Mouse (Mus musculus) gastrocnemius, adult 8-10 months (tissue): ENCODE results near the gene Oscar. TPM values are rescaled to one million over a fixed set of nuclear protein-coding genes. Genes with fewer than 3 reads are reported as not detected.
A peak's percentile ranks its signal among the peaks of the same experiment; 100 is the strongest.
"Not testable (repeated sequence)": the region's sequence is repeated elsewhere in the genome, so short reads cannot be mapped to it uniquely, and the experiment has no call there.

ENCODE experiments used
- DNase-seq, 2 experiments: peaks; one replicate each; pipeline ENCODE4 v3.0.0; 2022; ENCODE audit warnings: low spot score in 2 of 2
- total RNA-seq, 4 experiments: library from RNA; stranded (reverse); gene quantifications; 2 replicates each; pipeline ENCODE4 v1.2.4; 2022

Oscar gene
- total RNA-seq, 4 experiments from 2014 or later = not detected

- no peak for DNase-seq
Observed at GRCm38 (mm10) chr7:3610437-3610836, 5.5 kb downstream of the Oscar start.

DNA sequence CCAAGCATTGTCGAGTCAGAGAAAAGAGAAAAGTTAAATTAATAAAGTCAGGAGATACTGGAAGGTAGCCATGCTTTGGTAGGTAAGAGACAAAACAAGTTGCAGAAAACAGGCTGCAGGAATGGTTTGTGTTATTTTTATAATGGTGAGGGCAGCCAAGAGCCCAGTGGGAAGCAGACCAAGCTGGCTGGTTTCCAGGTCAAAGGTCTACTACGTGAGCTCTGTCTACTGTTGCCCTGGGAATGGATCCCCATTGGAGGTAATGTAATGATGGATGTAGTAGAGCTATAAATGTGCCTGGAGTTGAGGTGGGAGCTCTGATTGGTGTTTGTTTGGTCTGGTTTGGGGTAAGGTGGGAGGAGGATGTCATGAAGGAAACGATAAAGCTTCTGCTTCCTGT is 6.9 kb downstream of the Oscar start:
- DNase-seq = peak; percentile 17 to 42

DNA sequence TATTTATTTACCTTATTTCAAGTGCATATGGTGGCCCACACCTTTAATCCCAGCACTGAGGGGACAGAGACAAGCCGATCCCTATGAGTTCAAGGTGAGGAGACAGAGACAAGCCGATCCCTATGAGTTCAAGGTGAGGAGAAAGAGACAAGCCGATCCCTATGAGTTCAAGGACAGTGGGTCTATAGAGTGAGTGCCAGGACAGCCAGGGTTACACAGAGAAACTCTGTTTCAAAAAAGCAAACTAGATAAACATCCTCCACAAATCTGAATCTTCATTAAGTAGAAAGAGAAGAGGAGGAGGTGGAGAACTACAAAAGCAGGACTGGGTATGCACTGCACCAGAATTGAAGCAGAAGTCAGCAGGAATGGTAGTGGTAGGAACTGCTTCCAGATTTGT is 7.3 kb downstream of the Oscar start:
- DNase-seq = no peak

DNA sequence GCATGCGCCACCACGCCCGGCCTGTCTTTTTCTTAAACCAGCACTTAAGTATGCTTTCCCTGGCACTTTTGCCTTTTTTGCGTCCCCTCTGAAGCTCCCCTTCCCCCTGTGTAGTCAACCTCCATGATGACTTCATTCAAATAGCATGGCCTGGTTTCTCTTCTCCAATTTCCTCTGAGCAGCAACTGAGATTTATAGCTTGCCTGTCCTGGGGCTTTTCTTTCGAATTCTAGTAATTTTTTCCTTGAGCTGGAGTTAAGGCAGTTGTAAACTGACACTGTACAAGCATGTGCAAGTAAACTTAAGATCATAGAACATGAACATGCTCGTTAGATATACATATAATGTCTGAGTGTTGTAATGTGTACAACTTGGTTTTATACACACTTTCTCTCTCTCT is 8.6 kb downstream of the Oscar start:
- DNase-seq = no peak

DNA sequence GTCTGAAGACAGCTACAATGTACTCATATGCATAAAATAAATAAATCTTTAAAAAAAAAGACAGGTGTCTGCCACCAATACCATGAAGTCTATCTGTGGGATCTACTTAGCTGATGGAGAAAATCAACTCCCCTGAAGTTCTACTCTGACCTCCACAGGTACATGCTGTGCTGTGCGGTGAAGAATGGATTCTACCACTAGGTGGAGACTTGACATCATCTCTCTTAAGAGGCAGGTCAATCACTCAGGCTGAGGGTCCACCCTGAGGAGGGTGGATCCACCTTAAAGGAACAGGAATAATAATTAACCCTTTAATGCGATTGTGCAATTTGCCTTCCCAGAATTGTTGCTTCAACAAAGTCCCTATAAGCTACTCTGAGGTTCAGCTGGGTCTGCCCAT is 9.2 kb downstream of the Oscar start:
- DNase-seq = no peak

DNA sequence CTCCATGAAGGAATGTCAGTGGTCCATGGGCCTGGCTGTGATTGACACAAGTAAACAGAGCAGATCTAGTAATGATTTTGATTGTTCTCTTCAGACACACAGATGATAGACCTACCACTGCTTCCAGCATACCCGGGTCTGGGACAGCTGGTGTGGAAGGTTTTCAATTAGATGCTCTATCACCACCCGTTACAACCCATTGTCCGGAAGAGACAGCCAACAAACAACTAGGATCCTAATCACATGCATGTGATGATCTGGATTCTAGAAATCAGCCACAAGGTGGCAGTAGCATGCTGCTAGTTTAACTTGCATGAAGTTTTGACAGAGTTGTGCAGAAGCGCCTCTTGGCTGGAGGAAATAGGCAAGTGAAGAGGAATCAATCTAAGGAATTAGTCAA is 14.8 kb downstream of the Oscar start:
- DNase-seq = peak; percentile 11 to 17

DNA sequence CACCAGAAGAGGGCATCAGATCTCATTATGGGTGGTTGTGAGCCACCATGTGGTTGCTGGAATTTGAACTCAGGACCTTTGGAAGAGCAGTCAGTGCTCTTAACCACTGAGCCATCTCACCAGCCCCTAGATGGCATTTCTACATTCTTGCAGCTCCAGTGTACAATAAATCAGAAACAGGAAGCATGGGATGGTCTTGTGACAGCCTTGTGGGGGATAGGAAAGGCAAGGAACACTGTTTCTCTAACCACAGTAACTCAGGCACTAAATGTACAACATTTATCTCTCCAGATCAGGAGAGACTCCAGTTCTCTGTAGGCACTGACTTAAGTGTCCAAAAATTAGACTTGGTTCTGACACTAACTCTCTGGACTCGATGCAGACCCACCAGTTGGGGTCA is 18.2 kb downstream of the Oscar start:
- not testable (repeated sequence) for DNase-seq

DNA sequence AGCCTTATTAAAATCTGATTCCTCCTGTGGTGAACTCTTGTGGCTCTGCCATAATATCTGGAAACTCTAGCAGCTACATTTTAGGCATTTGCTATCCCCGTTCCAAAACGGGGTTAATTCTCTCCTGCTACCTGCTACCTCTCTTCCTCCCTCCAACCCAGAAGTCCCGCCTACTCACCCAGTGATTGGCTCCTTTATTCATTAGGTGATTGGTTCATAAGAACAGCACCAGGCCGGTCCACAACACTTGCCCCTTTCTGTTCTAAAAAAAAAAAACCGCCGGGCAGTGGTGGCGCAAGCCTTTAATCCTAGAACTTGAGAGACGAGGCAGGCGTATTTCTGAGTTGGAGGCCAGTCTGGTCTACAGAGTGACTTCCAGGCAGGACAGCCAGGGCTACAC is 20.8 kb downstream of the Oscar start:
- no peak for DNase-seq

DNA sequence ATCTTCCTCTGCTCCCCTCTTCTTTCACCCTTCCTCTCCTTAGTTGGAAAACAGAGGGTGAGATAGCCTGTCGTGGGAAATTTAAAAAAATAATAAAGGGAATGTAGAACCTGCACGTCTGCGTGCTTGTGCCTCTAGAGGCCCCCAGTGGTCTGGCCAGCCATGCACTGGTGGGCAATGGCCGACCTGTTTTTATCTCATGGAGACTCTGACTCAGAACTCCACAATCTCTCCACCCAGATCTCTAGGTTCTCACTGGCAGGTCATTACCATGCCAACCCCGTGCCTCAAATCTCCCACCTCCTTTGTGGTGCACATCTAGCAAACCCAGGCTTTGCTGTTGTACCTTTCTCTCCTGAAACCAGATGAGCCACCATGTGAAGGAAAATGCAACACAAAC is 21.3 kb downstream of the Oscar start:
- DNase-seq = no peak

DNA sequence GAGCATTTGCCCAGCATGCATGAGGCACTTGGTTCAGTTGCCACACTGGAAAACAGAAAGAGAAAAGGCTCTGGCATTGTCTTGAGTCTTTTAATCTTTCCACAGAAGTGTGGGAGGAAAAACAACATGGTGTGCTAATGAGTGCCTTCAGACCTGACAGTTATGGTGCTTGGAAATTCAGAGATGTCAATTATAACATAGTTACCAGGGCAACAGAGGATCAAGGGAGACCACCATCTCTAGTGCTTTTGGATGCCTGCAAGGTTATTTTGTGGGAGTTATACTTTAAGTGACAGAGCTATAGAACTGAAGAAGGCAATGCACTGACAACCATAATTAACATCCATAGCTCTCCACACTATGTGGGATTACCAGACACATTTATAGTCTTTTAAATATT is 22.1 kb downstream of the Oscar start:
- no peak for DNase-seq

GRCm38 (mm10) chr7:3591534-3591933 is 24.4 kb downstream of the Oscar start:
- no peak for DNase-seq

- no peak for DNase-seq
Observed at GRCm38 (mm10) chr7:3590550-3590949, 25.4 kb downstream of the Oscar start.

GRCm38 (mm10) chr7:3587292-3587691 is 28.7 kb downstream of the Oscar start:
- no peak for DNase-seq

GRCm38 (mm10) chr7:3586255-3586654 is 29.7 kb downstream of the Oscar start:
- DNase-seq = no peak

- no peak for DNase-seq
Observed at GRCm38 (mm10) chr7:3585763-3586162, 30.2 kb downstream of the Oscar start.

GRCm38 (mm10) chr7:3580029-3580428 is 35.9 kb downstream of the Oscar start:
- DNase-seq = no peak

GRCm38 (mm10) chr7:3578952-3579546 is 36.9 kb downstream of the Oscar start:
- no peak for DNase-seq

DNA sequence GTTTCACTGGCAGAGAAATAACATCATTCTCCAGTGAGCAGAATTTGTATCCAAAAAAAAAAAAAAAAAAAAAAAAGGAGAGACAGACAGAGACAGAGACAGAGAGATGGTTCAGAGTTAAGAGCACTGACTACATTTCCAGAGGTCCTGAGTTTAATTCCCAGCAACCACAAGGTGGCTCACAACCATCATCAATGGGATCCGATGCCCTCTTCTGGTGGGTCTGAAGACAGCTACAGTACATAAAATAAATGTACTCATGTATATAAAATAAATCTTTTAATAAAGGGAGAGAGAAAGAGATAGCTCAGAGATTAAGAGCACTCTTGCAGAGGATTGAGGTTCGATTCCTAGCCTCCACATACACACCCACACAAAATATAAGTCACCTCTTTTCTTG is 37.8 kb downstream of the Oscar start:
- no peak for DNase-seq

DNA sequence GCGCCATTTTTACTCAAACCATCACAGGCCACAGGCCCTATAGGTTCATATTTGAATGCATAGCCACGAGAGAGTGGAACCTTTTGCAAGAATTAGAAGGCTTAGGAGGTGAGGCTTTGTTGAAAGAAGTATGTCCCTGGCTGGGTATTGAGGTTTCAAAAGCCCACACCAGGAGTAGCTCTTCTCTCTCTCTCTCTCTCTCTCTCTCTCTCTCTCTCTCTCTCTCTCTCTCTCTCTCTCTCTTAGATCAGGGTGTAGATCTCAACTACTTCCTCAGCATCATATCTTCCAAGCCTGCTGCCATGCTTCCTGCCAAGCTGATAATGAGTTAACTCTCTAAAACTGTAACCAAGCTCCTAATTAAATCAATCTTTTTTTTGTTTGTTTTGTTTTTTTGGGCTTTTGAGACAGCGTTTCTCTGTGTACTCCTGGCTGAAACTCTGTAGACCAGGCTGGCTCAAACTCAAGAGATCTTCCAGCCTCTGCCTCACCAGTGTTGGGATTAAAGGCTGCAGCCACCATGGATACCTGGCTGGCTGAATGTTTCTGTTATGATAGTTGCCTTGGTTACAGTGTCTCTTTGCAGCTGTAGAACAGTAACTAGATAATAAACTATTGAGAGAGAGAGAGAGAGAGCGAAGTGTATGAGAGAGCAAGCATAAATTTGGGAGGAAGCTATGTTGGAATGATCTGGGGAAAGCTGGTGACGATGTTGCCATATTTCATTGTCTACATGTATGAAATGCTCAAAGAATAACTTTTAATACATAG is 39.4 kb downstream of the Oscar start:
- no peak for DNase-seq

DNA sequence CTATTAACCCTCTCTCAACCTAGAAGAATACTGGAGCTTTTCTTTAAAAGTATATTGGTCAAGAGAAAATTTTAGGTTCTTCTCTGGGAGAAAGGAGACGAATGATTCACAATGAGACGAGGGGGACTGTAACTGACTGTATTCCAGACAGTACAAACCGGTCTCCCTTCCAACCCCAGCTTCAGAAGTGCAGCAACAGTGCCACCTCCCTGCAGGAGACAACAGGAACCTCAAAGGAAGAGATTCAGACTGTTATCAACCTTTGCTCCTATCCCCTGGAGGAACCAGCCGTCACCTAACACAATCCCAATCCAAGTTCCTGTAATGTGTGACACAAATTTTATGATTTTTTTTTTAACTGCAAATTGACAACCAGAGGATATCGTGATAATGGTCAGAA is 41.7 kb downstream of the Oscar start:
- DNase-seq = no peak

DNA sequence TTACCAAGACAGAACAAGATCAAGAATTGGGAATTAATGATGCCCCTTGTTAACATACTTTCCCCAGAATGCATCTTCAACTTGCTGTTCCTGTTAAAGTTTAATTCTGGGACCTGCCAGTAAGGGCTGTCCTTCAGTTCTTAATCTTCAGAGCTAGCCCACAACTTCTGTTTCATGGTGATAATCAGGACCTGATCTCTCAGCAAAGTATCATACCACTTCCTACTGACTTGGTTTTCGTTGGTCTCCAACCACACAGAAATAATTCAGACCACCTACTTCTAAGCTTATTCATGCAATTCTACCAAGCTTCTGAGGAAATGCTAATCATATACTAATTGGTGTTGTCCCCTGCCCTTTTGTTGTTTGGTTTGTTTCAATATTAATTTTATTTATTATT is 44.1 kb downstream of the Oscar start:
- no peak for DNase-seq

DNA sequence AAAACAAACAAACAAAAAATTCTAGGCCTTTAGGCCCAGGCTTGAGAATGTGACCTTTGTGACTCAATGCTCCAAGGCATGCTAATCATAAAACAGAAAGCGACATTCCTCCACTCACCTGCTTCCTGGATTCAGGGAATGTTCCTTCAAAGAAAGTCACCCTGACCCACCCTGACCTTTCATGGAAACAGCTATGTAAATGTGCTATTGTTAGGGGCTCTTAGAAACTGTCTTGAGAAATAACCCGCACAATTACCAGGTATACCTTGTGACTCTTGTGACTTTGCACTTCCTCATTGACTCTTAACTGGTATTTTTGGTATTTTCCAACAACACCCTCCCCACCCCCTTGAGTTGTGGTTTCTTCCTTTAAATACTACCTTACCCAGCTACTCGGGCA is 45.4 kb downstream of the Oscar start:
- DNase-seq = not testable (repeated sequence)

DNA sequence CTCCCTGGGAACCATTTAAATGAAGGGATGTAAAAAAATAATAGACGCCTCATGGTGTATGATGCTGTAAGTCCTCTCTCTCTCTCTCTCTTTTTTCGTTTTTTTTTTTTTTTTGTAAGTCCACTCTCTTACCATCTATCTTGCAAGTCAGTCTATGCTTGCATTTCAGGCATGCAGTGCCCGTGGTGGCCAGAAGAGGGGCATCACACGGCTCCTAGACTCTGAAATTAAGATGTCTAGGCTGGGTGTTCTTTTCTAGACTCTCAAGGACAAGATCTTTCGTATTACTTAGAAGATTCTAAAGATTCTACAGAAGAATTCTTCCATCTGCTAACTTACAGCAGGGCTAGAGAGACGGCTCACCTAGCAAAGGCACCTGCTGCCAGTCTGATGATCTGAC is 46.2 kb downstream of the Oscar start:
- DNase-seq = no peak
